Mouse (Mus musculus) ovary, postnatal 36 days (tissue): ENCODE data around the gene Crispld2.

ENCODE experiments used
- DNase-seq: peaks from one replicate; pipeline ENCODE4 v3.0.0; 2022; ENCODE audit warnings: low spot score, mixed read lengths

The Crispld2 gene

GRCm38 (mm10) chr8:120067936-120068668, 75.9 kb downstream of the Crispld2 start:
- DNase-seq, result no peak

- DNase-seq, result peak; percentile 81
Measured at GRCm38 (mm10) chr8:120071684-120072083, 79.4 kb downstream of the Crispld2 start.

GRCm38 (mm10) chr8:120072259-120072658, 80.0 kb downstream of the Crispld2 start:
- DNase-seq, result peak; percentile 29

GRCm38 (mm10) chr8:120072827-120073226, 80.6 kb downstream of the Crispld2 start:
- DNase-seq, result no peak

GRCm38 (mm10) chr8:120074516-120074915, 82.3 kb downstream of the Crispld2 start:
- DNase-seq, result no peak

- DNase-seq, result no peak
Measured at GRCm38 (mm10) chr8:120075347-120075746, 83.1 kb downstream of the Crispld2 start.

- peak; percentile 78 for DNase-seq
Measured at GRCm38 (mm10) chr8:120078080-120078479, 85.8 kb downstream of the Crispld2 start.

GRCm38 (mm10) chr8:120079361-120079760, 87.1 kb downstream of the Crispld2 start:
- no peak for DNase-seq

- no peak for DNase-seq
Measured at GRCm38 (mm10) chr8:120083261-120083660, 91.0 kb downstream of the Crispld2 start.

GRCm38 (mm10) chr8:120084783-120085182, 92.5 kb downstream of the Crispld2 start:
- no peak for DNase-seq

GRCm38 (mm10) chr8:120089511-120089910, 97.3 kb downstream of the Crispld2 start:
- DNase-seq, result no peak

GRCm38 (mm10) chr8:120091032-120091431, 98.8 kb downstream of the Crispld2 start:
- no peak for DNase-seq

GRCm38 (mm10) chr8:120093103-120093502, 100.9 kb downstream of the Crispld2 start:
- DNase-seq, result no peak

GRCm38 (mm10) chr8:120094801-120095200, 102.6 kb downstream of the Crispld2 start:
- no peak for DNase-seq

- no peak for DNase-seq
Measured at GRCm38 (mm10) chr8:120096486-120096885, 104.2 kb downstream of the Crispld2 start.

GRCm38 (mm10) chr8:120100388-120101067, 108.3 kb downstream of the Crispld2 start:
- DNase-seq, result no peak

GRCm38 (mm10) chr8:120101068-120101972, 109.1 kb downstream of the Crispld2 start, which contains the start of gene Zdhhc7:
Gene Zdhhc7 (minus strand): TSS chr8:120101482.
- DNase-seq, result peak; percentile 81
